Mouse (Mus musculus): ENCODE data around the gene Sez6l.

The Sez6l gene

GRCm38 (mm10) chr5:112576993-112577670, at the start of gene Sez6l:
TSS of gene Sez6l (minus strand) at chr5:112577185.
- no peak for DNase-seq (ENCODE audit: low read depth in 1 of 2, low spot score in 2 of 2)

- no peak for DNase-seq (ENCODE audit: low read depth in 1 of 2, low spot score in 2 of 2)
These were observed 48.7 kb upstream of the Sez6l start for GRCm38 (mm10) chr5:112625555-112626160.

- DNase-seq (ENCODE audit: low read depth in 1 of 2, low spot score in 2 of 2) = no peak
These were observed 46.0 kb upstream of the Sez6l start for GRCm38 (mm10) chr5:112622946-112623345.

- no peak for DNase-seq (ENCODE audit: low read depth in 1 of 2, low spot score in 2 of 2)
These were observed 43.3 kb upstream of the Sez6l start for GRCm38 (mm10) chr5:112620256-112620655.

GRCm38 (mm10) chr5:112619344-112619743, 42.4 kb upstream of the Sez6l start:
- no peak for DNase-seq (ENCODE audit: low read depth in 1 of 2, low spot score in 2 of 2)

- DNase-seq (ENCODE audit: low read depth in 1 of 2, low spot score in 2 of 2) = no peak
These were observed 40.7 kb upstream of the Sez6l start for GRCm38 (mm10) chr5:112617602-112618247.

- no peak for DNase-seq (ENCODE audit: low read depth in 1 of 2, low spot score in 2 of 2)
These were observed 39.1 kb upstream of the Sez6l start for GRCm38 (mm10) chr5:112615946-112616617.

GRCm38 (mm10) chr5:112607867-112608516, 31.0 kb upstream of the Sez6l start:
- no peak for DNase-seq (ENCODE audit: low read depth in 1 of 2, low spot score in 2 of 2)

- DNase-seq (ENCODE audit: low read depth in 1 of 2, low spot score in 2 of 2) = no peak
These were observed 30.1 kb upstream of the Sez6l start for GRCm38 (mm10) chr5:112607119-112607518.

GRCm38 (mm10) chr5:112605371-112605770, 28.4 kb upstream of the Sez6l start:
- DNase-seq (ENCODE audit: low read depth in 1 of 2, low spot score in 2 of 2) = no peak

- DNase-seq (ENCODE audit: low read depth in 1 of 2, low spot score in 2 of 2) = no peak
These were observed 27.3 kb upstream of the Sez6l start for GRCm38 (mm10) chr5:112604251-112604650.

- DNase-seq (ENCODE audit: low read depth in 1 of 2, low spot score in 2 of 2) = no peak
These were observed 26.6 kb upstream of the Sez6l start for GRCm38 (mm10) chr5:112603594-112603993.

- no peak for DNase-seq (ENCODE audit: low read depth in 1 of 2, low spot score in 2 of 2)
These were observed 23.4 kb upstream of the Sez6l start for GRCm38 (mm10) chr5:112600309-112600939.

GRCm38 (mm10) chr5:112599538-112600308, 22.7 kb upstream of the Sez6l start:
- DNase-seq (ENCODE audit: low read depth in 1 of 2, low spot score in 2 of 2) = no peak

GRCm38 (mm10) chr5:112597876-112598275, 20.9 kb upstream of the Sez6l start:
- no peak for DNase-seq (ENCODE audit: low read depth in 1 of 2, low spot score in 2 of 2)

GRCm38 (mm10) chr5:112597307-112597706, 20.3 kb upstream of the Sez6l start:
- DNase-seq (ENCODE audit: low read depth in 1 of 2, low spot score in 2 of 2) = no peak

- DNase-seq (ENCODE audit: low read depth in 1 of 2, low spot score in 2 of 2) = no peak
These were observed 19.7 kb upstream of the Sez6l start for GRCm38 (mm10) chr5:112596729-112597128.

GRCm38 (mm10) chr5:112595701-112596632, 19.0 kb upstream of the Sez6l start:
- no peak for DNase-seq (ENCODE audit: low read depth in 1 of 2, low spot score in 2 of 2)

GRCm38 (mm10) chr5:112591706-112592105, 14.7 kb upstream of the Sez6l start:
- no peak for DNase-seq (ENCODE audit: low read depth in 1 of 2, low spot score in 2 of 2)

Data from monocyte, adult 2 months (primary cell).